Mouse (Mus musculus) cerebellum, postnatal 4 days (tissue): Measurements from ENCODE around the gene Arrdc5.

ENCODE experiments used
- DNase-seq, 2 experiments: peaks; one replicate each; pipeline ENCODE4 v3.0.0; 2022; ENCODE audit warnings: low spot score in 2 of 2, mixed read lengths in 1 of 2

The Arrdc5 gene

DNA sequence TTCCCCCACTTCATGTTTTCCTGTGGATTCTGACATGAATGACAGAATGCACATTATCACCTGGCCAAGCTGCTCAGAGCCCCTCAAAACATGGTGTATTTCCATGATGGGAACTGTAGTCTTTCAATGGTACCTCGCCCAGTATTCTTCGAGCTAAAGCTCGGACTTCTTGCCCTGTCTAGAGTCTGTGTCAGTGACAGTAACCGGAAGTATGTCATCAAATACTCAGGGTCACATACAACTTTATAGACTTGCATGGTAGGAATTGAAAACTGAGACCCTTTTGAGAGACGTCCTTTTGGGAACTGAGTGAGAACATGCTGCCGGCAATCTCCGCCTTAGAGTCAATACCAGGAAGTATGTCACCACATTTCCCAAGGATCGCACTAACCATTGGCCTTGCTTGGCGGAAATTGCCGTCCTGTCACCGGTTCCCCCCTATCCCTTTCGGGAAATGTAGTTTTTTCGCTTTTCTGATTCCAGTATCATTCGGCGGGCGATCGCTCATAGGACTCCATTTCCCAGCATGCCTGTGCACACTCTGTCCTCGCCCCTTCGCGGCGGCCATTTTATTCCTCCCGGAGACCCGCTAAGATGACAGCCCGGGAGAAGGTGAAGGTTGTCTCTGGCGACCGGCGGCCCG, 43.7 kb downstream of the Arrdc5 start, which contains the start of gene Fem1a:
Gene Fem1a (plus strand): TSS at position 572 of the 643 bp plus-strand sequence.
- peak; percentile 69 to 86 for DNase-seq

DNA sequence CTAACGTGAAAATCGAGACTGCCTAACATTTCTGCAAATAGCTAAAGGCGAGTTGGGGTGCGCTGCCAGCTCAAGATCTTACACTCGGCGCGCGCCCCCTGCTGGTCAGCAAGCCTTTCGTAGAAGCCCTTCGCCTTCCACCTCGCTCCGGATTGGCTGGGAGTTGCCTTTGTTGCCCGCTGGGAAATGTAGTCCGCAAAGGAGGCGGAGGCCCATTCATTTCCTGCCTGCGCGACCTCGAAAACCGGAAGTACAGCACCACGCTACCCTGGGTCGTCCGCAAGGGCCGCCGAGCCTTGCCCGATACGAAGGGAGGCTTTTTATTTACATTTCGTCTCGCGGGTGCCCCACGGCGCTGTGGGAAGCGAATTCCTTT, 44.2 kb downstream of the Arrdc5 start:
- DNase-seq = peak; percentile 98 to 99

DNA sequence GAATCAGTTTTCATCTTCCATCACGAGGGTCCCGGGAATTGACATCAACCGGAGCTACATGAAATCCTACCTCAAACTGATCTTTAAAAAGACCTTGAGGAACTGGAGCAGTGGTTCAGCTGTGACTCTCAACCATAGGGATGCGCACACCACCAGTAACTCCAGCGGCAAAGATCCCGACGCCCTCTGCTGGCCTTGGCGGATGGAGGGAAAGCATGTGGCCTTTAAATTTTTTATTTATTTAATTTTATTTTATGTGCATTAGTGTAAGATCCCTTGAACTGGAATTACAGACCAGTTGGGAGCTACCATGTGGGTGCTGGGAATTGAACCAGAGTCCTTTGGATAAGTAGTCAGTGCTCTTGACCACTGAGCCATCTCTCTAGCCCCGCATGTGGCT, 44.7 kb downstream of the Arrdc5 start:
- peak in 1 of 2 experiments; percentile 70 for DNase-seq

DNA sequence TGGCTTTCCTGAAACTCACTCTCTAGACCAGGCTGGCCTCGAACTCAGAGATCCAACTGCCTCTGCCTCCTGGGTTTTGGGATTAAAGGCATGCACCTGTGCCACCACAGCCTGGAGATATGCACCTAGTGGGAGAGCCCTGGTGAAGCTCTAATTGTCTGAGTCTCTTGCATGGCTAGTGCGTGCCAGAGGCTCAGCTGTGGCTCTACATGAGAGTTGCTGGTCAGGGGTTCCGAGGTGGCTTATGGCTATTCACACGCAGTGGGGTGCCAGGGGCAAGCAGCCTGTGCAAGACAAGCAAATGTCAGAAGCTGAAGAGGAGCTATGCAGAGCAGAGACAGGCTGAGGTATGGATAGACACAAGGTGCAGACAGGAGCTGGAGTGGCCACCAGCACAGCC, 45.4 kb downstream of the Arrdc5 start:
- no peak for DNase-seq

DNA sequence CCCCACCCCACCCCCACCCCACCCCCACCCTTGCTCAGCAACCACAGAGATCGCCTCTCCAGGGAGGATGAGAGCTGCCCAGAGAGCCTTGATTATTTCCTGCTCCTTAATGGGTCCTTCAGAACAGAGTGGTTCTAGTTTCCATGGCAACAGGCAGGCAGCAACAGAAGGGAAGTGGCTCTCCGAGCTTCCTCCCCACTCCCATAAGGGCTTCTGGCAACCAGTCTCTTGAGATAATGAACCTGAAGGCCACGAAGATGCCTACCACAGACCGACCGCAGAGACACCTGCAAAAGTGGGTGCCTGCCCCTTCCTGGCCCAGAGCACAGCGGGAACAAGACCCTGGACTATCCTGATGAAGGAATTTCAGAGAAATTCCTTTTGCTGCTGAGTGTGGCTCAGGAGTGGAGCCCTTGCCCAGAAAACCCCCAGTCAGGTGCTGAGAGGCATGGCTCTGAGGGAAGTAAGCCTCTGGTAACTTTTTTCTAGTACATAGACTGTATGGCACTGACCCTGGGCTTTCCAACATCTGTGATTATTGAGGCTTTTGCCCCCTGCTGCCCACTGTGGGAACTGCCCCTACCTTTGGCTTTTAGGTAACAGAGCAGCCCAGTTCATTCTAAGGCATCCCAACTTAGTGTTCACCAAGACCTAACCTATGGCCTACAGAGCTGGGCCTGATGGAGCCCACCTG, 48.8 kb downstream of the Arrdc5 start:
- peak in 1 of 2 experiments; percentile 69 for DNase-seq

DNA sequence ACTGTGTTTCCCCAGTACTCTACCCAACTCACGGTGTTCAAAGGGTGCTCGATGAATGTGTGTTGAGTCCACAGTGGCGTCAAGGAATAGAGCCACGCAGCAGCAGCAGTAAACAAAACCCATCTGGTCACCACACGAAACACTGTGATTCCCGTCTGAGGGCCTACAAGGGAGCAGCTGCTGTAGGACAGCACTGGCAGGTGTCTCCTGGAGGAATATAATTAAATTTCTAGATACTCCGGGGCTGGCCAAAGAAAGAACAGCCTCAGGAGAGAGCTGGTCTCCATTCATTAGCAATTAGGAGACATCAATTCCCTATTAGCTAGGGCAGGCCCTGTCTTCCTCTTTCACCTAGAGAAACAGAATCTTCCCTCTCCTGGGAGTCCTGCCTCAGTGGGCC, 54.5 kb downstream of the Arrdc5 start:
- DNase-seq = no peak
